Mouse (Mus musculus): ENCODE data around the gene Cic. TPM values are rescaled to one million over a fixed set of nuclear protein-coding genes. Genes with fewer than 3 reads are reported as not detected.
A peak's percentile ranks its signal among the peaks of the same experiment; 100 is the strongest.
"Not testable (repeated sequence)": the region's sequence is repeated elsewhere in the genome, so short reads cannot be mapped to it uniquely, and the experiment has no call there.

The Cic gene
- polyA plus RNA-seq, 1 experiment from 2014 or later, result 36.0 TPM

- 87% methylated on average over 5 of the region's 6 CpGs for WGBS
- peaks cover 15% of the 10 kb centered on the region; the same call in 1 of the 2 replicates for H3K36me3 ChIP-seq (ENCODE audit: control insufficient read depth, insufficient read depth, low read length)
- not testable (repeated sequence) for ATAC-seq (ENCODE audit: low FRiP score, low TSS enrichment)
These were observed 57.9 kb downstream of the Cic start for GRCm38 (mm10) chr7:25325431-25325830.

GRCm38 (mm10) chr7:25326233-25326632 lies 58.7 kb downstream of the Cic start:
- 82% methylated on average over 8 of the region's 8 CpGs for WGBS
- Histone ChIP-seq H3K4me1 (ENCODE audit: control insufficient read depth, insufficient read depth, low read length) (peaks cover 10% of the 10 kb centered on the region), H3K9ac (ENCODE audit: low read depth, low read length) (no peak overlapping the region), H3K4me3 (ENCODE audit: low read length) (no peak overlapping the region), H3K27ac (ENCODE audit: low read depth, low read length) (no peak overlapping the region), H3K27me3 (ENCODE audit: control insufficient read depth, insufficient read depth, low read length) (no peaks in the 10 kb centered on the region), H3K9me3 (ENCODE audit: control insufficient read depth, low read length) (no peaks in the 10 kb centered on the region), H3K36me3 (ENCODE audit: control insufficient read depth, insufficient read depth, low read length) (peaks cover 23% of the 10 kb centered on the region; the same call in 1 of the 2 replicates), H3K4me2 (replicated peaks; ENCODE audit: low read depth, low read length) (no peak overlapping the region)
- ATAC-seq (ENCODE audit: low FRiP score, low TSS enrichment), result no peak

More at GRCm38 (mm10) chr7:25325431-25325830, 57.9 kb downstream of the Cic start:
- H3K9ac ChIP-seq (ENCODE audit: low read depth, low read length); H3K4me3 ChIP-seq (ENCODE audit: low read length); H3K4me2 ChIP-seq (replicated peaks; ENCODE audit: low read depth, low read length); H3K27ac ChIP-seq (ENCODE audit: low read depth, low read length); H3K9me3 ChIP-seq (ENCODE audit: control insufficient read depth, low read length); H3K27me3 ChIP-seq (ENCODE audit: control insufficient read depth, insufficient read depth, low read length): not testable (repeated sequence)
- H3K4me1 ChIP-seq (ENCODE audit: control insufficient read depth, insufficient read depth, low read length), result peaks cover 12% of the 10 kb centered on the region

- Histone ChIP-seq H3K9ac (ENCODE audit: low read depth, low read length) (no peak overlapping the region), H3K4me3 (ENCODE audit: low read length) (no peak overlapping the region), H3K27me3 (ENCODE audit: control insufficient read depth, insufficient read depth, low read length) (no peaks in the 10 kb centered on the region), H3K4me2 (replicated peaks; ENCODE audit: low read depth, low read length) (no peak overlapping the region), H3K27ac (ENCODE audit: low read depth, low read length) (no peak overlapping the region), H3K36me3 (ENCODE audit: control insufficient read depth, insufficient read depth, low read length) (peaks cover 46% of the 10 kb centered on the region; the same call in 1 of the 2 replicates), H3K4me1 (ENCODE audit: control insufficient read depth, insufficient read depth, low read length) (no peaks in the 10 kb centered on the region), H3K9me3 (ENCODE audit: control insufficient read depth, low read length) (no peaks in the 10 kb centered on the region)
- 42% methylated on average over 16 of the region's 16 CpGs for WGBS
- peak; percentile 76 for ATAC-seq (ENCODE audit: low FRiP score, low TSS enrichment)
These were observed 66.2 kb downstream of the Cic start for GRCm38 (mm10) chr7:25333596-25334307.

DNA sequence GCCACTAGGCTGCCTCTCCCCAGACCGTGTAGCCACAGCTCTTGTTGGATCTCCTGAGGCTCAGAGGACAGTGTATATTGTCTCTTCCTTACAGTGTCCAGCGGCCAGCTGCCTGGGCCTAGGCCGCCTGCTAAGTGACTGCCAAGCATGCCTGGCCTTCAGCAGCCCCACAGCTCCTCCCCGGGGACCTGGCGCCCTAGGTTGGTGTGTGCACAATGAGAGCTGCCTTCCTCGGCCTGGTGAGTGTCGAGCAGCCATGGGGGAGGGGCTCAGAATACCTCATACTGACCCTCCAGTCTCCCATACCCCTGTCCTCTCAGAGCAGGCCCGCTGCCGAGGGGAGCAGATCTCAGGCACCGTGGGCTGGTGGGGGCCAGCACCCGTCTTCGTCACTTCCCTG lies 67.0 kb downstream of the Cic start:
- Histone ChIP-seq H3K27ac (ENCODE audit: low read depth, low read length) (no peak overlapping the region), H3K4me1 (ENCODE audit: control insufficient read depth, insufficient read depth, low read length) (no peaks in the 10 kb centered on the region), H3K4me3 (ENCODE audit: low read length) (no peak overlapping the region), H3K4me2 (replicated peaks; ENCODE audit: low read depth, low read length) (no peak overlapping the region), H3K27me3 (ENCODE audit: control insufficient read depth, insufficient read depth, low read length) (no peaks in the 10 kb centered on the region), H3K9me3 (ENCODE audit: control insufficient read depth, low read length) (no peaks in the 10 kb centered on the region), H3K9ac (ENCODE audit: low read depth, low read length) (no peak overlapping the region), H3K36me3 (ENCODE audit: control insufficient read depth, insufficient read depth, low read length) (peaks cover 46% of the 10 kb centered on the region; the same call in 1 of the 2 replicates)
- no peak for ATAC-seq (ENCODE audit: low FRiP score, low TSS enrichment)
- 90% methylated on average over 12 of the region's 12 CpGs for WGBS

- 92% methylated on average over 9 of the region's 9 CpGs for WGBS
- H3K9me3 ChIP-seq (ENCODE audit: control insufficient read depth, low read length), result no peaks in the 10 kb centered on the region
- H3K36me3 ChIP-seq (ENCODE audit: control insufficient read depth, insufficient read depth, low read length), result peaks cover 43% of the 10 kb centered on the region
- H3K4me3 ChIP-seq (ENCODE audit: low read length), result no peak overlapping the region
- no peaks in the 10 kb centered on the region for H3K27me3 ChIP-seq (ENCODE audit: control insufficient read depth, insufficient read depth, low read length)
- ATAC-seq (ENCODE audit: low FRiP score, low TSS enrichment), result no peak
- no peaks in the 10 kb centered on the region for H3K4me1 ChIP-seq (ENCODE audit: control insufficient read depth, insufficient read depth, low read length)
- no peak overlapping the region for H3K4me2 ChIP-seq (replicated peaks; ENCODE audit: low read depth, low read length)
- no peak overlapping the region for H3K27ac ChIP-seq (ENCODE audit: low read depth, low read length)
- no peak overlapping the region for H3K9ac ChIP-seq (ENCODE audit: low read depth, low read length)
These were observed 71.8 kb downstream of the Cic start for GRCm38 (mm10) chr7:25339329-25339728.

DNA sequence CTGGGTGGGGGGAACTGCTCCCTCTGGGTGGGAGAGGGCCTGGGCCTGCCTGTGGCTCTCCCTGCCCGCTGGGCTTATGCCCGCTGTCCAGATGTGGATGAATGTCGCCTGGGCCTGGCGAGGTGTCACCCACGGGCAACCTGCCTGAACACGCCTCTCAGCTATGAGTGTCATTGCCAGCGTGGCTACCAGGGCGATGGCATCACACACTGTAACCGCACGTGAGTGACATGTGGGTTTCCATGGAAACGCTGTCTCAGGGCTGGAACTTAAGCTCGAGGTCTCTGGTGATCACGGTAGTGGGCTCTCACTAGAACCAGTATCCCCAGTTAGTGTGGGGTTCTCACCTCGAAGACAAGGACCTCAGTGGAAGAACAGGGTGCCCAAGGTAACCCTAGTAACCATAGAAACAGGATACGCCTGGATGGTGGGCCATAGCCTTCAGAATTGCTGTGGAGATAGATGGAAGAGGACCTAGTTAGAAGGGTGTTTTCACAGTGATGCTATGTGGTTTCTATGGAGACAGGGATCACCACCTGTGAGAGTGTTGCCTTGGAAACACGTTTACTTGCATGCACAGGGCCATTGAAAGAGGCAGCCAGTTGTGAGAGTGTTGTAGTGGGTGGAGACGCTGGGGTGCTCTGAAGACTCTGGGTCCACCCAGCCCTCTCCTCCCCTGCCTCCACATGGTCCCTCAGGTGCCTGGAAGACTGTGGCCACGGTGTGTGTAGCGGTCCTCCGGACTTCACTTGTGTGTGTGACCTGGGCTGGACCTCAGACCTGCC lies 73.7 kb downstream of the Cic start:
- H3K4me2 ChIP-seq (replicated peaks; ENCODE audit: low read depth, low read length), result no peak overlapping the region
- H3K4me3 ChIP-seq (ENCODE audit: low read length), result no peak overlapping the region
- H3K36me3 ChIP-seq (ENCODE audit: control insufficient read depth, insufficient read depth, low read length), result peaks cover 36% of the 10 kb centered on the region
- WGBS, result 86% methylated on average over 19 of the region's 20 CpGs
- H3K27ac ChIP-seq (ENCODE audit: low read depth, low read length), result no peak overlapping the region
- H3K27me3 ChIP-seq (ENCODE audit: control insufficient read depth, insufficient read depth, low read length), result no peaks in the 10 kb centered on the region
- no peaks in the 10 kb centered on the region for H3K9me3 ChIP-seq (ENCODE audit: control insufficient read depth, low read length)
- H3K9ac ChIP-seq (ENCODE audit: low read depth, low read length), result no peak overlapping the region
- no peaks in the 10 kb centered on the region for H3K4me1 ChIP-seq (ENCODE audit: control insufficient read depth, insufficient read depth, low read length)
- ATAC-seq (ENCODE audit: low FRiP score, low TSS enrichment), result peak; percentile 36; the same call in 1 of the 2 replicates

Small RNAs within 50 kb of the gene (microRNA-seq; reads per million reads assigned to microRNA genes)
- gene Mir7048, result not detected

Other genes with a start within 250 kb of the Cic start
- gene Grik5, start 195.4 kb upstream of the Cic start, polyA plus RNA-seq (2014; fragmentation: Nextera tagmentation; extraction: Ambion mirVana), result 13.2 and 14.2 TPM in 2 replicates
- 21.9 and 33.4 TPM in 2 replicates for gene Zfp574, start 195.1 kb upstream of the Cic start, polyA plus RNA-seq (2014; fragmentation: Nextera tagmentation; extraction: Ambion mirVana)
- gene Pou2f2, start 88.0 kb upstream of the Cic start, polyA plus RNA-seq (2014; fragmentation: Nextera tagmentation; extraction: Ambion mirVana), result 0.39 and 0.90 TPM in 2 replicates
- 8.7 and 10.8 TPM in 2 replicates for gene Dedd2, start 47.1 kb upstream of the Cic start, polyA plus RNA-seq (2014; fragmentation: Nextera tagmentation; extraction: Ambion mirVana)
- gene Zfp526, start 46.3 kb upstream of the Cic start, polyA plus RNA-seq (2014; fragmentation: Nextera tagmentation; extraction: Ambion mirVana), result 2.2 and 4.2 TPM in 2 replicates
- gene Gsk3a, start 29.9 kb upstream of the Cic start, polyA plus RNA-seq (2014; fragmentation: Nextera tagmentation; extraction: Ambion mirVana), result 15.7 and 18.5 TPM in 2 replicates
- gene Erf, start 16.9 kb upstream of the Cic start, polyA plus RNA-seq (2014; fragmentation: Nextera tagmentation; extraction: Ambion mirVana), result 22.4 and 28.8 TPM in 2 replicates
- 199 and 245 TPM in 2 replicates for gene Pafah1b3, start 30.3 kb downstream of the Cic start, polyA plus RNA-seq (2014; fragmentation: Nextera tagmentation; extraction: Ambion mirVana)
- 0.67 and 0.69 TPM in 2 replicates for gene Prr19, start 33.7 kb downstream of the Cic start, polyA plus RNA-seq (2014; fragmentation: Nextera tagmentation; extraction: Ambion mirVana)
- gene Tmem145, start 38.4 kb downstream of the Cic start, polyA plus RNA-seq (2014; fragmentation: Nextera tagmentation; extraction: Ambion mirVana), result 0.49 and 0.62 TPM in 2 replicates
- gene Megf8, start 49.5 kb downstream of the Cic start, polyA plus RNA-seq (2014; fragmentation: Nextera tagmentation; extraction: Ambion mirVana), result 14.0 and 16.2 TPM in 2 replicates
- gene Cnfn, start 102.0 kb downstream of the Cic start, polyA plus RNA-seq (2014; fragmentation: Nextera tagmentation; extraction: Ambion mirVana), result not detected in 2 replicates
- gene Lipe, start 131.0 kb downstream of the Cic start, polyA plus RNA-seq (2014; fragmentation: Nextera tagmentation; extraction: Ambion mirVana), result 5.3 and 6.8 TPM in 2 replicates
- gene Cxcl17, start 145.2 kb downstream of the Cic start, polyA plus RNA-seq (2014; fragmentation: Nextera tagmentation; extraction: Ambion mirVana), result 0.27 and 0.30 TPM in 2 replicates
- gene Ceacam1, start 209.9 kb downstream of the Cic start, polyA plus RNA-seq (2014; fragmentation: Nextera tagmentation; extraction: Ambion mirVana), result 2.3 and 5.7 TPM in 2 replicates

All from kidney, embryonic 14.5 days (tissue).